Mouse (Mus musculus) cortical plate, adult 2 months (tissue): ENCODE results near the gene Gstp1.

Experiments used
- CTCF ChIP-seq: fragments of 200-500 bp; IDR thresholded peaks from 2 replicates; pipeline ENCODE4 v1.5.1; 2011; ENCODE audit warnings: mild to moderate bottlenecking, control low read depth, low read length; ENCODE audit not compliant: insufficient read depth; ENCODE audit errors: extremely low read depth
- POLR2A ChIP-seq: fragments of 200-500 bp; IDR thresholded peaks from 2 replicates; pipeline ENCODE4 v1.6.1; 2011; ENCODE audit warnings: mild to moderate bottlenecking, low read length, control low read depth; ENCODE audit not compliant: insufficient read depth; ENCODE audit errors: extremely low read depth

DNA sequence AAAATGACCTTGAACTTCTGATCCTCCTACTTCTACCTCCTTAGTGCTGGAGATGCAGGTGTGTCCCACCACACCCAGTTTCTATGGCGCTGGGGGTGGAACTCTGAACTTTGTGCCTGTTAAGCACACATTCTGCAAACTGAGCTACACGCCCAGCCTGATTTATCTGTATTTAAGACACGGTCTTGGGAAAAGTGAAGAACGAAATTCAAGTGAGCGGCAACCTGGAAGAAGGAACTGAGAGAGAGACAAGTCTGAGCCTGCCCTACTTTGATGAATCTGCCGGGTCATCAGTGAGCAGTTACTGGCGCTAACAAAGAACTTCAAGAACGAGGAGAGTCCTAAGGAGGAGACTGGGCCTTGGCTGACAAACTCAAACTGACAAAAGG is 9.1 kb upstream of the Gstp1 start:
- TF ChIP-seq POLR2A (no peak), CTCF (no peak)
